Mouse (Mus musculus): Measurements from ENCODE around the gene Cxcl9.

Gene Cxcl9

DNA sequence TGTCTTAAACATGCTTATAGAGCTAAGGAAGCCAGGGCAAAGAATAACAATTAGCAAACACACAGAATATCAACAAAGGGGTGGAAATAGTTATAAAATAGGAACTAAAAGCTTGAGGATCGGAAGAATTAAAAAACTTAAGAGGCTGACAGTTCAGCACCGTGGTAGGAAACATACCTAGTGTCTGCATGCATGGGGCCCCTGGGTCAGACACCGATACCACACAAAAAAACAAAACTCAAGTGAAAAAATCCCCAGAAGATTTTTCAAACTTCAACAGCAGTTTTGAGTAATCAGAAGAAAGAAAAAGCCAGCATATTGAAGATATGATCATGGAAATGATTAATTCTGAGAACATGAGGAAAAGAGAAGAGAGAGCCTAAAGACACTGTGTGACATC, 8.9 kb upstream of the Cxcl9 start:
- no peak for DNase-seq (ENCODE audit: low spot score in 2 of 2)

DNA sequence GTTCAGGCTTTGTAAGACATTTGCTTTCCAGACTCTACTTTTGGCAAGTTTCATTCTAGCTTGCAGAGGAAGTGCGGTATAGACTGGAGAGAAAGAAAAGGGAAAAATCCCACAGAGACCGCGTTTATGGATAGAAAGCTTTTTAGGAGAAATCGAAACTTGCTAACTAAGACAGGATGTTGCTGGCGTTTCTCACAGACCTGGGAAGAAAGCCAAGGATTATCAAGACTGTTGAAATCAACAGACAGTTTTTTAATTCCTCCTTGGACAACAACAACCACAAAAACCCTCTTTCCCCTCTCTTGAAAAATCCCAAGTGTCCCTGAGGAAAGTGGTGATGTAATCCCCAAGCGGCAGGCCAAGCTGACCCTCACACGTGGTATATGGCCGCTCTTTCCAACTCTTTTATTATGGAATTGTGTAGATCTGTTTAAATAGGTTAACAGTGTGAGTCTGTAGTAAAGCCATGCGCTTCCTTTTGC, 4.5 kb upstream of the Cxcl9 start:
- DNase-seq (ENCODE audit: low spot score in 2 of 2), result no peak

DNA sequence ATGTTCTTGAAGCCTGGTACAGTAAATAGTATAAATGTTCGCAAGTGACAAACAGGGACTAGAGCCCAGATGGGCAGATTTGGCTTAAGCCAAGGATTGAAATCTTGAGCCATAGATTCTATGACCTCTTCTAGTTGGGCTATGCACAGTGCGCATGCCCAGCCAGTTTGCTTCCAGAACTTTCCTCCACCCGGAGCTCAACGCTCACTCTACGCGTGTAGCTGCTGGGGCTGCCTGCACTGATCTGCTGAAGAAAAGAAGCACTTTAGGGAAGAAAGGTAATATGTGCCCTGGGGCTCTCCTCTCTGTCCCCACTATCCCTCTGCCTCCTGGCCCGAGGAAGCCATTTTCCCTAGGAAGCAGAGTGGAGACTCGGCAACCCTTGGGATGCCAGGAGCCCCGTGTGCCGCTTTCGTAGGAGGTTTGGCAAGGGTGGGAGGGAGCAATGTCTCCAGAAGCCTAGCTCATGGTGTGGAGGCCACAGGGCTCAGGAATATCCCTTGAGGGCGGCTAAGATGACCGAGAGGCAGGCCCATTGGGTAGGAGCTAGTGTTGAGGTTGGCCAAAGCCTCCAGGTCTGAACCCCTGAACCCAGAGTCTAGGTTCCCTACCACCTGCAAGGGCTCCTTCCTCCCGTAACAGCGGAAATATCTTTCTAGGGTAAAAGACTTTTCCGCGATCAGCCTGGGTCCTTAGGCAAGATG, 3.9 kb upstream of the Cxcl9 start, which contains the start of gene Art3:
TSS of gene Art3 (plus strand) at position 193 of the 704 bp plus-strand sequence.
- no peak for DNase-seq (ENCODE audit: low spot score in 2 of 2)

DNA sequence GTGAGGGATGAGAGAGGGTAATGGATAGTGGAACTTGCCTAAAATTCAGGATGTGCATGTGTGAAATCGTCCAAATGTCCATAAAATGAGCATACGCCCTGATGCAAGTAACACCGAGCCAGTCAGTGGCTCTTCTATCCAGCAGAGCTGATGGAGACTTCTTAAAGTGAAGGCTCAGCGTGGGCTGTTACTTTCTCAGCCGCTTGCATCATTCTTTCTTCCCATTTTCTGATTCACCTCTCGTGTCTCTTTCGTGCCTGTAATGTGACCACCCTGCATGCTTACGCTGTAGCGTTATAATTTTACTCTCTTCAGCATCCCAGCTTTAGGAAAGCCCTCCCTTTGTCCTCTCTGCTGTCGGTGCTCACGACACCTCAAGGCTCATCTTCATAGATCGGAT, 3.2 kb upstream of the Cxcl9 start:
- DNase-seq (ENCODE audit: low spot score in 2 of 2), result no peak

DNA sequence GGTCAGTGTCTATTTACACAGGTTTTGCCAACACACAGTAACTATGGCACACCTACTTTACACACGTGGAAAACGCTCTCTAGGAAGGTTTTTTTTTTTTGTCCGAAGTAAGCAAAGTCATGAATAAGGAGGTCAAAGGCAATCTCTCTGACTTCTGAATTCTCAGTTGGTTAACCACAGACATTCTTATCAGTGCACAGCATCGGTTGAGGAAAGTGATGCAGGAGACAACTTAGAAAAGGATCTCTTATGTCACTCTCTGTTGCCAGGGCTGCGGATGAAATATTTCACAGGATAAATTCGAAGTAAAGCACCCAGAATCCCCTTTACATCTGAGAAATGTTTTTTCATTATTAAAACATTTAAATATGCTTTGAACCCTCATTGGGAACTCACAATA, 512 bp downstream of the Cxcl9 start:
- no peak for DNase-seq (ENCODE audit: low spot score in 2 of 2)

DNA sequence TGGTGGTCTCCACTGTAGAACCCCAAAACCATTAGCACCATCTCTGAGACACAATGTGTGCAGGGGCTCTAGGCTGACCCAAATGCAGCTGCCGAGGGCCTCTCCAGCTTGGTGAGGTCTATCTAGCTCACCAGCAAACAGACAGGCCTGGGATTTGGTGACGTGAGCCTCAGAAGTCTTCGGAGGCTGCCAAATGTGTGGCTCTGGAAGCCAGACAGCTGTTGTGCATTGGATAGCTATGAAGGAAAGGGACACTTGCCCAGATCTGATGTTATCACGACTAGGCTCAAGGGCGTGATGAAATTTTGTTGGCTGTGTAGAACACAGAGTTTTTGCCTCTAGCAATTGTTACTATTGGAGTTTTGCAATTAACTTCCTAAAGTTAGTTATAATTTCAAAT, 4.6 kb downstream of the Cxcl9 start:
- no peak for DNase-seq (ENCODE audit: low spot score in 2 of 2)

DNA sequence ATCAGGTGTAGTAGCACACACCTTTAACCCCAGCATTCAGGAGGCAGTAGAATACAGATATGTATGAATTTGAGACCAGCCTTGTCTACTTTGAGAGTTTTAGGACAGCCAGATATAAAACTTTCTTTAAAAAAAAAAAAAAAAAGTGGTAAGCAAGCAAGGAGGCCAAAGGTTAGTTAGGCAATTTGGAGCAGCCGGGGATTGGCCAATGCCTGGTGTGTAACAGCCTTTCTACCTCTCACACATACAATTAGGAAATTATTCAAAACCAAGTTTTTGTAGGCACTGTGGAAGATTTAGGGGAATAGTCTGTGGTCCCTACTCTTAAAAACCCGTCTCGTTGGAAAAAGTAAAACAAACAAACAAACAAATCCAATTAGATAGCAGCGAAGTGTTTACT, 5.3 kb downstream of the Cxcl9 start:
- no peak for DNase-seq (ENCODE audit: low spot score in 2 of 2)

DNA sequence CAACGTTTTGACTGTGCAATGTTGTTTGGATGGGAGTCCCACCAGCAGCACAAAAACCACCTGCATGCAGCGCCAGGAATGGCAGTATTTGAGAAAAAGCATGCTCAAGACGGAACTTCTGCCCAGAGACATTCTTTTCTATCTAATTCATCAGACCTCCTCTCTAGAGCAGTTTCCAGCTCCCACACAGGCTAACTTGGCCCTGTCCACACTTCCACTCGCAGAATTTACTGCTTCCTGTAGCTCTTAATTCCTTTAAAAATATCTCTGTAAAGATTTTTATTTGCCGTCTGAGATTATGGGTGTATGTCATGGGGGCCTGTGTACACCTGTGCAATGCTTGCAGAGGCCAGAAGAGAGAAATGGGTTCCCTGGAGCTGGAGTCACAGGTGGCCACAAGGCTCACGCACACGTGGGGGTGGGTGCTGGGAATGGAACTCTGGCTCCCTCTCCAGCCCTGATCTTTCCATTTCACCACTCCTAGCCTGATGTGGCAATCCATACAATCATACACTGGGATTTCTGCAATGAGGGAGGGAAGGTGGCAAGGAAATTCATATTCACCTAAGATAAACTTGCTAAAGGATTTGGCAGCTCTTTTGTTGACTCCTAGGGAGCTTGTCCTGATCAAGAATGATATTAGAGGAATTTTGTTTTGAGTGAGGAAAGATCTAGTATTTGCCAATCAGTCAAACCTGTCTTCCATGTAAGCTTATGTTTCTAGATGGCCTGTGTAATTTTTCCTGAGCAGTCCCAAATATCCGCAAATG, 6.1 kb downstream of the Cxcl9 start:
- no peak for DNase-seq (ENCODE audit: low spot score in 2 of 2)

DNA sequence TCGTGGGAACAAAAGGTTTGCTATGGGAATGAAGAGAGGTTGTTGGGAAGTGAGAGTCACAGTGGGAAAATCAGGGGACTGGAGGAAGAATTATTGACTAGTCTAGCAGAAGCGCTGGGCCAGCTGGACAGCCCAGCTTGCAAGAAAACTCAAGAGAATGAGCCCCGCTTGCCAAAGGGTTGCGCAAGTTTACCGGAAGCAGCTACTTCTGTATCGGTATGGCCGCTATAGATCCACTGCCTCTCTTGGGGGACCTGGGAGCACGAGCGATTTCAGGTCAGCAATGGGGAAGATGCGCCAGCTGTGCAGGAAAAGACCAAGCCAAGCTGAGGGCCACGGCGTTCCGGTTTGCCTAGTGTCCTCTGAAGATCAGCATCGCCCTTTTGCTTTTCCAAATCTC, 9.3 kb downstream of the Cxcl9 start:
- DNase-seq (ENCODE audit: low spot score in 2 of 2), result no peak

DNA sequence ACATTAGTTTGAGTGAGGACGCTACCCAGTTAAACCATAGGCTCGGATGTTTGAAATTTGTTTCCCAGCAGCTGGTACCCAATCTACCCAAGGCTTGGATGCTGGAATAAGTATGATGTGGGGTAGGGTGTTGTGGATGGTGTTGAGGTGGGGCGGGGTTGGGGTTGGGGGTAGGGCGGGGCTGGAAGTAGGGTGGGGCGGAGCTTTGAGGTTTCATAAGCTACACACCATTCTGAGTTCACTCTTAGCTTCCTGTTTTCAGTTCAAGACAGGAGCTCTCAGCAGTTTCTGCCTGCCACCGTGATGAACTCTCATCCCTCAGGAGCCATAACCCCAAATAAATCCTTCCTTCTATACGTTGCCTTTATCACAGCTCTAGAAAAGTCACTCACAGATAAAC, 9.8 kb downstream of the Cxcl9 start:
- no peak for DNase-seq (ENCODE audit: low spot score in 2 of 2)

DNA sequence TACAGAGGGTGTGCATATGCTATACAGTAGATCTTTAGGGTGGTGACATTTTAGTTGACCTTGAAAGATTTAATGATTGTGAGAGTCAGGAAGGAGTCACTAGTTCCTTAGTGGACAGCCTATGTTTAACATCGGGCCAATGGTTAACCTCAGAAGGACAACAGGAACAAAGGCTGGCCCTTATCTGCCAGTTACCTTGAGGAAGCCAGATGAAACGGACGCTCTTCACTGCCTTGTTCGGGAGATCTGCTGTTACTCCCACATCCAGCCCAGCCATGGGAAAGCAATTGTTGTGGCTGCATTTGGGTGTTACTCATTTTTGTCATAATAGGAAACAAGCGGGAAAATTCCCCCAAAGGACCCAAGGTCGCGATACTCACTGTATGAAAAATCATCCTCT, 14.1 kb downstream of the Cxcl9 start:
- DNase-seq (ENCODE audit: low spot score in 2 of 2), result no peak

DNA sequence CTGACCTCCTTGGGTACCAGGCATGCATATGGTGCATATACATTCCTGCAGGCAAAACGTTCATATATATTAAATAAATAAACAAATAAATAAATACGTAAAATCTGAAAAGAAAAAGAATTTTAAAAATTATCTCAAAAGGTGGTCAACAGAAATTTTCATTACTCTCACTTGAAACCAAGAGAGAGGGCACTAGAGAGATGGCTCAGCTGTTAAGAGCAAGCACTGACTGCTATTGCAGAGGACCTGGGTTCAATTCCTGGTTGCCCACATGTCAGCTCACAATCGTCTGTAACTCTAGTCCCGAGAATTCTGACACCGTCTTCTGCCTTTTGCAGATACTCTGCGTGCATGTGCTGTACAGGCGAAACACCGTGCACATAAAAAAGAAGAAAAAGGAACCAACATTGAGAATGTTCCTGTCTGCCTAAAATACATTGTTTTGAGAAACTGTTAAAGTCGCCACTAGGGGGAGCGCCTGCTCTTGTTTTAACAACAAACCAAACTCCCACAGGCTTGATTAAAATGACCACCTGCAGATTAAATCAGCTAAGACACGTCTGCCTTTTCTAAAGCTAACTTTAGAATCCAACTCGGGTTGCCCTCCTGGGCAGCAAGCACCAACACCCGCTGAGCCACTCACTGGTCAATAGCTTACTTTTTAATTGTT, 15.7 kb downstream of the Cxcl9 start:
- peak; percentile 73 to 80 for DNase-seq (ENCODE audit: low spot score in 2 of 2)

DNA sequence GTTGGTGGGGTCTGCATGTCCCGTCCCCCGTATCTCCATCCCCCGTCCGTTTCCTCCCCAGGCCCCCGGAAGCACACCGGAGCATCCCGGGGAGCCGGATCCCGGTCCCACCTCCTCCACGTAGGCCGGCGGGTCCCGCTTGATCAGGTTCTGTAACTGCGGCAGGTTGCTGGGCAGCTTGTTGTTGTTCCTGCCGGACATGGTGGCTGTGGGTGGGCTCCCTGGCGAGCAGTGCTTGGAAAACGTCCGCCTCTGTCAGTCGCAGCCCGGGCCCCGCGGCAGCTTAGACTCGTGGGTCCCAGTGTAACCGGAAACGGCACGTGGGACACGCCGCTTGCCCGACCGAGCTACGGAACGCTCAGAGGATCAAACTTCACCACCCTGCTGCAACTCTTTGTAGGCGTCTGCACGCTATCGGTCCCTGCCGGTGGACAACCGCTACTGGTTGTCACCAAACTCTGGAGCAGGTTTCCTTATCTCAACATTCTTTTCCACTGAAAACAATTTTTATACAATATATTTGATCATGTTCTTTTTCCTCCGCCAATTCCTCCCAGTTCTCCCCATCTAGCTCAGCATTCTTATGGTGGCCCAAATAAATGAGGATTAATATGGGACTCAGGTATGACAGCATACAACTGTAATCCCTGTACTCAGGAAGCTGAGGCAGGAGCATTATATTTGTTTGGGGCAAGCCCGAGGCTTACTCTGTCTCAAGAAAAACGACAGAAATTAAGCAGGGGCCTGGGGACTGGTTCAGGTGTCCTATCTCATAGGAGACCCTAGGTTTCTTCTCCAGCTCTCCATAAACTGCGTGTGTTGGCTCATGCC, 18.0 kb downstream of the Cxcl9 start, which contains the start of gene Sdad1:
TSS of gene Sdad1 (minus strand) at position 799 of the 831 bp plus-strand sequence.
- peak; percentile 92 to 93 for DNase-seq (ENCODE audit: low spot score in 2 of 2)

DNA sequence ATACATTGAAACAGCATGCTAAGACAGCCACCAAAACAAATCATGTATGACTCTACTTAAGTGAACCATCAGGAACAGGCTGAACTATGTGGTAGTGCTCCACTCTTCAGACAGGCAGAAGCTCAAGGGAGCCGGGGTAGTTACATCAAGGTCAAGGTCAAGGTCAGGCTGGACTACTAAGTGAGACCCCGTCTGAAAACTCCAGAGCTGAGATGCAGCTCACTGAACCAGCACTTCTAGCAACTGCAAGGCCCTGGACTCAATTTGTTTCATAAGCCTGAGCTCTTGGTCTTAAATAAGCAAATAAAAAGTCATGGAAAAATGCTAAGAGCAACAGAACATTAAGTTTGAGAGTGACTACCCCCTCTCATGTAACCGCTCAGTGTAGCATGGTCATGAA, 23.6 kb downstream of the Cxcl9 start:
- no peak for DNase-seq (ENCODE audit: low spot score in 2 of 2)

DNA sequence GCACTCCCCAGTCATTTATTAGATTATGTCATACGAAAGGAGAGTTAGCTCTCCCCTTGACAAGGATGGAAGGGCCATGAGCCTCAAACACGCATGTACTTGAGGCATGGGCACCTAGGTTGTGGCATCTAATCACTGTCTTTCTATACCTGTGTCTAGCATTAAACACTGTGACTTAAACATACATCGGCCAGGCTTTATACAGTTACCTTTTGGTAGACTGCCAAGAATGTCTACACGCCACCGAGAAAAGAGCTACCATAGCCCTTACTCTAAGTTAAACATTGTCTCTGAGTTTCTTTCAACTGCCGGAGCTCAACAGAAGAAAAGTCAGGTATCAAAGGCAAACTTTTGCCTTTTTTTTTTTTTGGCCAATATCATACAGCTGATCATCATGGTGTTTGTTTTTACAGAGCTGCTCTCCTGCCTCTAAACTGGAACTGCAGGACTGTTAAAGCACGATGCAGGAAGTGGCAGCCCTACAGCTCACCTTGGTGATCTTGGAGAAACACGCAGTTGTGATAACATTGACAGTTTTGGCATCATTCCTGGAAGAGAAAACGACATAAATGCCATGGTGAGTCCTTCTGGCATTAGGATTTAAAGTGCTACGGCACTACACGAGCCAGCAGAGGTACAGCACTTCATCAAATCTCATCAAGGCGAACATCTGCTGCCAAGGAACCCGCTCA, 25.6 kb downstream of the Cxcl9 start:
- no peak for DNase-seq (ENCODE audit: low spot score in 2 of 2)

DNA sequence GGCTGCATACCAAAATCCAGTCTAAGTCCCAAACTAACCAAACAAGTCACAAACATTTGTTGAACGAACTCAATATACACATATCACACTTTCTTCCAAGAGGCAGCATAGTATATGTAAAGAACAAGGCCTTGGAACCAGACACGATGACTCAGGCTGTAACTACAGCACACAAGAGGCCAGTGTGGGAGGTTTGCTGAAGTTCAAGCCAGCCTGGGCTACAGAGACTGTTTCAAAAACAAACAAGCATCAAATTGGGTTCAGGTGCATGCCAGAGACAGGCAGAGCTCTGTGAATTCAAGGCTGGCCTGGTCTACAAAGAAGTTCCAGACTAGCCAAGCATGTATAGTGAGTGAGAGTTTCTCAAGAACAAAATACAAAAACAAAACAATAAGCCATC, 33.4 kb downstream of the Cxcl9 start:
- no peak for DNase-seq (ENCODE audit: low spot score in 2 of 2)

DNA sequence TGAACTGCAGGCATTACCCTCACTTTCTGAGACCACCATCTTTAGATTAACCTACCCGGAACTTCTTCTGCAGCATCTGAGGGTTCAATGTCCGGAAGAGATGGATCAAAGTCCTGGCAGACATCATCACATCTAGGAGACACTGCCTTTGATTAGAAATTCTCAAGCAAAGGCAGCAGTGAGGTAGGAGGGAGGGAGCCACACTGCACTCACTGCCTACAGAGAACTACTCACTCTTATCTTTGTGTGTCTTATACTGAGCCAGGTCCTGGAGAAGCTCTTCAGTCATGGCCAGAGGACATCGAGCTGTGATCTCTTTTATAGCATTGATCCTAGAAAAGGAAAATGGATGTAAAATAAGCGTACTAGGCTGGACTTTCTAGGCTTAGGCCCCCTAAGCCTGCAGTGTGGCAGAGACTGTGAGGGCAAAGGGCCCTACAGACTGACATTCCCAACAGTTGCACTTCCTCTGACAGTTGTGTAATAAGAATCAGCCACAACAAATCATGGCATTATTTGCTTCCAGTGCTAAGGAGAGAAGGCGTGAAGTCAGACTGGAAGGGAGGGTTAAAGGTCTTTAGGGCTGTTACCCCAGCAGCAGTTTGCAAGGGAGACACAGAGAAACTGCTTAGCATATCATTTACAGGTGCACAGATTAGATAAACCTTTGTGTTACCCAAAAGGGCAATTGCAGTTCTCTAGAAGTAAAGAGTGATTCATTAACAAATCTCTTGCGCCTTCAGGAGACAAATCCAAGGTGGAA, 36.0 kb downstream of the Cxcl9 start:
- no peak for DNase-seq (ENCODE audit: low spot score in 2 of 2)

DNA sequence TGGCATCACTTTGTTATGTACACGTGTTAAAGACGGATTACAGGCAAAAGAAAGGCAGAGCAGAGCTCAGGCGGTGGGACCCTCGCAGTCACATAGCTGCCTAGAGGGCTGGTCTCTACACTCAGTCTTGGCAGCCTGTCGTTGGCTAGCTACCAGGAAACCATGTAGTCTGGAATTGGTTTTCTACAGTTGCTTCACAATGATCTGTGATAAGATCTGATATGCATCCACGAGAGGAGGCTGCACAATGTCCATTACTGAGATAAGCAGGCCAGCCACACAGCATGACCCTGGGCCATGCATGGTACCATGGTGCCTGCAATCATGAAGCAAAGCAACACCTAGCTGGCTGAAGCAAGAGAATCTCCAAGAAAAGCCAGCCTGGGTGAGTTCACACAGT, 40.0 kb downstream of the Cxcl9 start:
- DNase-seq (ENCODE audit: low spot score in 2 of 2), result no peak

DNA sequence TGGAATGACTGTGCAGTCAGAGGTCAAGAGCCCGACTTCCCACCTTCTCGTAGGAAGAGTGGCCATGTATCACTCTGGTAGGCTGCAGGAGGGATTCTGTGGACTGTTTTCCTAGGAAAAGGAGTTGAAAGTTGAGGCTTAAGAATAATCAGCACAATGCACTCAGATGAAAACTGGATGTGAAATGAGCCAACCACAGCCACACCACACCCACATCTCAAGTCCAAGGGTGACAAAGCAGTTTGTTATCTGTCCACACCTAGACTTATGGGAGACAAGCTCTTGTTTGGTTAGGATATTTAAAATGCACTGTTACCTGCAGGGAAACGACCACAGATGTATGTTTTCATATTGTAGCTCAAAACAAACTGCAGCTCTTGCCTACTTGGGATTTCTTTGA, 44.8 kb downstream of the Cxcl9 start:
- DNase-seq (ENCODE audit: low spot score in 2 of 2), result no peak

DNA sequence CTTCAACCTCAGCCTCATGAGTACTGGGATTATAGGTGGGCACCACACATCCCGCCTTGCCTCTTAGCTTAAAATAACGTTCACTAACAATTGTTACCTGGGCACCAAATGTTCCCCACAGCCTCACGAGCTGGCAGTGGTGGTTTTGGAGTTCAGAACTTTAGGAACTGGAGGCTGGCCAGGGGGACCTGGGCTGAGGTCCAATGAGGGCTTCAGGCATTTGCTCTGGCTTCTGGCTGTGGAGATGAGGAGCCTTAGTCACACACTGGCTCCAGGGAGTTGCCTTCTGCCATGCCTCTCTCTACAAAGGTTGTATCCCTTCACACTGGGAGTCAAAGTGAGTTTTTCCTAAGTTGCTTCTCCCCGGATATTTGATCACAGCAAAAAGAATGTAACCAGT, 45.3 kb downstream of the Cxcl9 start:
- DNase-seq (ENCODE audit: low spot score in 2 of 2), result no peak
